Mouse (Mus musculus) embryonic facial prominence, embryonic 13.5 days (tissue): Measurements from ENCODE around the gene Trim68. TPM values are rescaled to one million over a fixed set of nuclear protein-coding genes. Genes with fewer than 3 reads are reported as not detected.

ENCODE experiments used
- ATAC-seq: fragments of 200-750 bp; cut with Nextera tagmentation; 2 replicates; pipeline ENCODE4 v1.8.0; 2017; ENCODE audit warnings: low read depth; ENCODE audit not compliant: insufficient number of reproducible peaks, insufficient read depth, low FRiP score, low TSS enrichment
- H3K27ac ChIP-seq: fragments of 300-500 bp; sonication (generic); 2 replicates; pipeline ENCODE4 v1.5.1; 2015; ENCODE audit warnings: moderate library complexity, mild to moderate bottlenecking, inconsistent platforms
- H3K27me3 ChIP-seq: fragments of 300-500 bp; sonication (generic); 2 replicates; pipeline ENCODE4 v1.6.1; 2015; ENCODE audit warnings: mild to moderate bottlenecking, inconsistent platforms
- H3K36me3 ChIP-seq: fragments of 300-500 bp; sonication (generic); 2 replicates; pipeline ENCODE4 v1.6.1; 2015; ENCODE audit warnings: mild to moderate bottlenecking, inconsistent platforms
- H3K4me1 ChIP-seq: fragments of 300-500 bp; sonication (generic); 2 replicates; pipeline ENCODE4 v1.6.1; 2015; ENCODE audit warnings: inconsistent platforms
- H3K4me2 ChIP-seq: fragments of 300-500 bp; sonication (generic); 2 replicates; pipeline ENCODE4 v1.6.1; 2015; ENCODE audit warnings: moderate library complexity, mild to moderate bottlenecking, inconsistent platforms
- H3K4me3 ChIP-seq: fragments of 300-500 bp; sonication (generic); 2 replicates; pipeline ENCODE4 v1.5.1; 2015; ENCODE audit warnings: mild to moderate bottlenecking, inconsistent platforms
- H3K9ac ChIP-seq: fragments of 300-500 bp; sonication (generic); 2 replicates; pipeline ENCODE4 v1.6.1; 2015; ENCODE audit warnings: mild to moderate bottlenecking, inconsistent platforms
- H3K9me3 ChIP-seq: fragments of 300-500 bp; sonication (generic); 2 replicates; pipeline ENCODE4 v1.6.1; 2016; ENCODE audit warnings: inconsistent platforms
- WGBS: fragments of 180-500 bp; shearing (Covaris S2); methylation state at CpG from one replicate; pipeline ENCODE4 v1.1.7; 2015; ENCODE audit warnings: mixed read lengths; 5-methylcytosine and 5-hydroxymethylcytosine counted together
- polyA plus RNA-seq: library from polyadenylated mRNA; unstranded; fragments of >200 nt; fragmentation: Nextera tagmentation; extraction: Ambion mirVana; gene quantifications from 2 replicates; pipeline ENCODE4 v1.2.1, GENCODE M21; 2015

The Trim68 gene
- 16.6 and 18.6 TPM in 2 replicates for polyA plus RNA-seq

- Histone ChIP-seq H3K4me2 (peak within 1 kb of the TSS; percentile 69), H3K27ac (peak within 1 kb of the TSS; percentile 81), H3K9me3 (no peaks in the 10 kb centered on the region), H3K4me3 (peak within 1 kb of the TSS; percentile 68), H3K27me3 (no peaks in the 10 kb centered on the region), H3K36me3 (peaks cover 7% of the 10 kb centered on the region; the same call in 1 of the 2 replicates), H3K9ac (peak within 1 kb of the TSS; percentile 81), H3K4me1 (no peaks in the 10 kb centered on the region)
- 0% methylated on average over 40 of the region's 40 CpGs for WGBS
- peak; percentile 99 for ATAC-seq
These were observed at the start of gene Trim68 for GRCm38 (mm10) chr7:102686944-102687501. Gene Trim68 (minus strand): TSS chr7:102687327.

- Histone ChIP-seq H3K4me1 (no peaks in the 10 kb centered on the region), H3K4me2 (no peak overlapping the region), H3K27me3 (no peaks in the 10 kb centered on the region), H3K4me3 (no peak overlapping the region), H3K9me3 (no peaks in the 10 kb centered on the region), H3K27ac (no peak overlapping the region), H3K36me3 (no peaks in the 10 kb centered on the region), H3K9ac (no peak overlapping the region)
- WGBS: 74% methylated on average over 1 of the region's 1 CpGs
- no peak; the same call in 1 of the 2 replicates for ATAC-seq
These were observed 46.7 kb upstream of the Trim68 start for GRCm38 (mm10) chr7:102733793-102734192.

DNA sequence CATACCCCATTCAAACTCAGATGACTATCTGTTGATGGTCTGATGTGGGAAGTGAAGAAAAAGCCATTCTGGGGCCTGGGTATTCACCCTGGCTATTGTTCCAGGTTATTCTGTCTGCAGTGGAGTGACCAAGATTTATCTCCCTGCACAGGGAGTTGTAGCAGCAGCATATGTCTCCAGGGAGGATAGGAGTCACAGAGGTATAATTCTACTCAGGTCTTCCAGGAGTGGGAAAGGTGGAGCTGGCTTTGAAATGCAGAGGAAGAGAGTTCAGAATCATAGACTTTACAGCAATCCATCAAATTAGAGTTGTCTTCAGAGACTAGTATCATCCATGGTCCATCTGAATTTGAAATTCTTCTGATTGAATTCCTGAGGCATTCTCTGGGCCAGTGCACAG is 40.3 kb upstream of the Trim68 start, which contains the start of gene Olfr559:
Olfr559 (minus strand) TSS at position 101 of the 400 bp plus-strand sequence.
- Histone ChIP-seq H3K27me3 (no peaks in the 10 kb centered on the region), H3K9me3 (no peaks in the 10 kb centered on the region), H3K4me3 (no peak within 1 kb of the TSS), H3K4me2 (no peak within 1 kb of the TSS), H3K9ac (no peak within 1 kb of the TSS), H3K27ac (no peak within 1 kb of the TSS), H3K36me3 (no peaks in the 10 kb centered on the region), H3K4me1 (no peaks in the 10 kb centered on the region)
- ATAC-seq: no peak

DNA sequence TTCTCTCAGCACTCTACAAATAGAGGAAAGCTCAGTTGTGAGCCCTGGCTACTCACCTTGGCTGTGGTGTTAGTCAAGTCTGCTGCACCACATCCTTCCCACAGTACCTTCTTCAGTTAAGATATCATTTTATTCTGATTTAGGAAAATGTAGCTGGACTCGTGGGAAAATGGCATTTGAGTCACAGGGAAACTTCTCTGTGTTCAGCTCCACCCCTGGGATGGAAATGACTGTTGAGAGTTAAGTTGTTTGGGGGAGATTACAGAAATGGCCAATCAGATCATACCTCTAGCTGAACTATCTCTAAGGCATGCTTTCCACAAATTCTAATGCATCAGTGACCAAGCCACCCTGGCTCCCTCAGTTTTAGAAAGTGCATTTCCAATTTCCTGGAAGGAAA is 31.8 kb upstream of the Trim68 start, which contains the start of gene Olfr33:
Olfr33 (minus strand) TSS at position 101 of the 400 bp plus-strand sequence.
- Histone ChIP-seq H3K9me3 (no peaks in the 10 kb centered on the region), H3K9ac (no peak within 1 kb of the TSS), H3K4me2 (no peak within 1 kb of the TSS), H3K36me3 (no peaks in the 10 kb centered on the region), H3K4me3 (no peak within 1 kb of the TSS), H3K27me3 (no peaks in the 10 kb centered on the region), H3K27ac (no peak within 1 kb of the TSS), H3K4me1 (no peaks in the 10 kb centered on the region)
- WGBS: 45% methylated on average over 1 of the region's 1 CpGs
- ATAC-seq: no peak

GRCm38 (mm10) chr7:102701915-102702314 is 14.8 kb upstream of the Trim68 start, which contains the start of gene Olfr558:
Gene Olfr558 (plus strand): TSS chr7:102702215.
- H3K4me3 ChIP-seq: no peak within 1 kb of the TSS
- H3K9me3 ChIP-seq: no peaks in the 10 kb centered on the region
- H3K9ac ChIP-seq: no peak within 1 kb of the TSS
- H3K27ac ChIP-seq: no peak within 1 kb of the TSS
- no peak within 1 kb of the TSS for H3K4me2 ChIP-seq
- H3K36me3 ChIP-seq: no peaks in the 10 kb centered on the region
- no peaks in the 10 kb centered on the region for H3K4me1 ChIP-seq
- no peaks in the 10 kb centered on the region for H3K27me3 ChIP-seq
- ATAC-seq: no peak

DNA sequence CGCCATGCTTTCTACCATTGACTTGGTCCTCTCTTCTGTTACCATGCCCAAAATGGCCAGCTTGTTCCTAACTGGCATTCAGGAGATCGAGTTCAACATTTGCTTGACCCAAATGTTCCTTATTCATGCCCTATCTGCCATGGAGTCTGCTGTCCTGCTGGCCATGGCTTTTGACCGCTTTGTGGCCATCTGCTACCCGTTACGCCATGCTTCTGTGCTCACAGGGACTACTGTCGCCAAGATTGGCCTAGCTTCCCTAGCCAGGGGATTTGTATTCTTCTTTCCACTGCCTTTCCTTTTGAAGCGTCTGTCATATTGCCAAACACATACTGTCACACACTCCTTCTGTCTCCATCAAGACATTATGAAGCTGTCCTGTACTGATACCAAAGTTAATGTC is 11.3 kb upstream of the Trim68 start:
- Histone ChIP-seq H3K9me3 (no peaks in the 10 kb centered on the region), H3K9ac (no peak overlapping the region), H3K27me3 (no peaks in the 10 kb centered on the region), H3K4me1 (no peaks in the 10 kb centered on the region), H3K4me2 (no peak overlapping the region), H3K4me3 (no peak overlapping the region), H3K36me3 (no peaks in the 10 kb centered on the region), H3K27ac (no peak overlapping the region)
- no peak for ATAC-seq
- WGBS: 87% methylated on average over 7 of the region's 7 CpGs

DNA sequence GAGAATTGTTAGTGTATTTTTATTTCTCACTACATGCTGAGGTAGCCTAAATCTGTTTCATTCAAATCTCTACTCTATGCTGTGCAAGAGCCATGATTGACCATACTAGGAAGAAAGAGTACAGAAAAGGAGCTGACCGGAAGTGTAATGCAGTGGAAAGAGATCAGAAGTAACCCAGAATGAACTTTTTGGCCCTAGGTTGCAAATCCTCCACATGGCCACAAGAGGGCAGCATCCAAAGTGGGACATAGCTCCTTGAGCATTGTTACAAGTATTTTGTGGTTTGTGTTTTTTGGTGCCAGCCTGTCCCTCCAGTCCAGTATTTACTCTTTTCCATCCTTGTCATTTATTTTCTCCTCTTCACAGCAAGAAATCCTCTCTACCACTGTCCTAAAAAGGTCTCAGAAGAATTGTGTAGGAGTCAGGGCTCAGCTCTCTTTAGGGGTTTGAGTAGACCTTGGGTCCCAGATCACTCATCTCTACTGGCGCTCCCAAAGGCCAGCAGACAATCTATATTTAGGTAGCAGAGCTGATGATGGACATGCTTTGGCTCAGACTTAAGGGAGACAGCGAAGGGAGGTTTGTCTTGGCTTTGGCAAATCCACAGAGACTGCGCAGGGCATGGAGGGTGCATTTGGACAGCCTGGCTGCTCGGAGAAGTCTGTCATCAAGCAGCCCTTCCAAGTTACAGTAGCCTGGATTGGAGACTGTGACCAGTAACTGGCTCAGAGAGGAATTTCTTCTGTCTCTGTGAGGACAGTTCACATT is 8.4 kb upstream of the Trim68 start, which contains the start of gene Olfr557:
Olfr557 (plus strand) TSS at position 553 of the 768 bp plus-strand sequence.
- H3K9me3 ChIP-seq: no peaks in the 10 kb centered on the region
- H3K9ac ChIP-seq: no peak within 1 kb of the TSS
- 76% methylated on average over 5 of the region's 5 CpGs for whole genome bisulfite sequencing
- no peaks in the 10 kb centered on the region for H3K4me1 ChIP-seq
- no peak for ATAC-seq
- no peaks in the 10 kb centered on the region for H3K36me3 ChIP-seq
- H3K27me3 ChIP-seq: no peaks in the 10 kb centered on the region
- no peak within 1 kb of the TSS for H3K4me3 ChIP-seq
- H3K27ac ChIP-seq: no peak within 1 kb of the TSS
- H3K4me2 ChIP-seq: no peak within 1 kb of the TSS

- Histone ChIP-seq H3K27ac (no peak overlapping the region), H3K9ac (no peak overlapping the region), H3K36me3 (peaks cover 16% of the 10 kb centered on the region), H3K27me3 (no peaks in the 10 kb centered on the region), H3K4me1 (no peaks in the 10 kb centered on the region), H3K9me3 (no peaks in the 10 kb centered on the region), H3K4me3 (no peak overlapping the region), H3K4me2 (no peak overlapping the region)
- 93% methylated on average over 1 of the region's 1 CpGs for WGBS
- ATAC-seq: no peak
These were observed 5.2 kb downstream of the Trim68 start for GRCm38 (mm10) chr7:102681916-102682315.

- no peaks in the 10 kb centered on the region for H3K27me3 ChIP-seq
- no peaks in the 10 kb centered on the region for H3K4me1 ChIP-seq
- H3K4me2 ChIP-seq: no peak overlapping the region
- H3K9me3 ChIP-seq: no peaks in the 10 kb centered on the region
- H3K27ac ChIP-seq: no peak overlapping the region
- peaks cover 5% of the 10 kb centered on the region for H3K36me3 ChIP-seq
- ATAC-seq: no peak
- H3K9ac ChIP-seq: no peak overlapping the region
- H3K4me3 ChIP-seq: no peak overlapping the region
- WGBS: 81% methylated on average over 2 of the region's 2 CpGs
These were observed 10.9 kb downstream of the Trim68 start for GRCm38 (mm10) chr7:102676225-102676624.

- Histone ChIP-seq H3K4me1 (no peaks in the 10 kb centered on the region), H3K27ac (no peak overlapping the region), H3K36me3 (no peaks in the 10 kb centered on the region), H3K9ac (no peak overlapping the region), H3K27me3 (no peaks in the 10 kb centered on the region), H3K4me2 (no peak overlapping the region), H3K9me3 (no peaks in the 10 kb centered on the region), H3K4me3 (no peak overlapping the region)
- 37% methylated on average over 2 of the region's 2 CpGs for WGBS
- no peak for ATAC-seq
These were observed 21.7 kb downstream of the Trim68 start for GRCm38 (mm10) chr7:102665378-102665777.

DNA sequence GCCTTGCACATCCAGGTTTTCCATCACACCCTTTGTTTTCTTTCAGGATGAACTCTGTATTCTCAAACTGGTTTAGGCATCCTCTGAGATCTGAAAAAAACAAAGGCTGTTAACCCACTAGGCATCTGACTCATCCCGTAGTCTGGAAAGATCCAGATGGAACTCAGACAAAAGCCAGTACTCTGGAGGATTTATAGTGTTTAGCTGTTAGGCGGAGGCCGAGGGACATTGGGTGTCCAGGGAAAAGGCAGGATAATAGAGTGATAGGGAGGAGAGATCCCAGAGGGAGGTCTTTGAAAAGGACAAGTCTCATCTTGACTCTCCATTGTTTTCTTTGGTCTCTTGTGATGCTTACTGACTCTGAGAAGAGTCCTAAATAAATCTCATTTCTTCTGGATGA is 22.5 kb downstream of the Trim68 start, which contains the start of gene Olfr556:
Olfr556 (plus strand) TSS at position 301 of the 400 bp plus-strand sequence.
- H3K9ac ChIP-seq: no peak within 1 kb of the TSS
- ATAC-seq: no peak

DNA sequence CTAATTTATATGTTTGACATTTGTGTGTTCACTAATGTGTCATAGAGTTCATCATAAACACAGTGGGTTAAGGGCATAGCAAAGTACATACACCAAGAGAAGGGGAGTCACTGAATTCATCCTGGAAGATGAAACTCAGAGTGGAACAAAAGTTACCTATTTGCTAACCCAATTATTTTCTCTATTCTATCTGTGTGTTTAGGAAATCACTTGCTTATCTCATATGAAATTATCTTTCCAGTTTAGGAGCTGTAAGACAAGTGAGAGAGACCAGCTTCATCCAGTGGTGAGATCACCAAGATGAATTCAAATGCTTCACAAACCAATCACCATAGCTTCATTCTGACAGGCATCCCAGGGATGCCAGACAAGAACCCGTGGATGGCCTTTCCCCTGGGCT is 28.6 kb downstream of the Trim68 start, which contains the start of gene Olfr555:
Olfr555 (plus strand) TSS at position 301 of the 400 bp plus-strand sequence.
- no peak for ATAC-seq
- 83% methylated on average over 1 of the region's 1 CpGs for WGBS
- H3K27me3 ChIP-seq: no peaks in the 10 kb centered on the region
- H3K9me3 ChIP-seq: no peaks in the 10 kb centered on the region
- H3K27ac ChIP-seq: no peak within 1 kb of the TSS
- H3K9ac ChIP-seq: no peak within 1 kb of the TSS
- no peak within 1 kb of the TSS for H3K4me2 ChIP-seq
- H3K4me3 ChIP-seq: no peak within 1 kb of the TSS
- H3K4me1 ChIP-seq: no peaks in the 10 kb centered on the region
- no peaks in the 10 kb centered on the region for H3K36me3 ChIP-seq

More for the DNA sequence above, 22.5 kb downstream of the Trim68 start, which contains the start of gene Olfr556:
- no peak within 1 kb of the TSS for H3K4me2 ChIP-seq
- H3K27me3 ChIP-seq: no peaks in the 10 kb centered on the region
- no peak within 1 kb of the TSS for H3K27ac ChIP-seq
- no peaks in the 10 kb centered on the region for H3K4me1 ChIP-seq
- H3K4me3 ChIP-seq: no peak within 1 kb of the TSS
- WGBS: 61% methylated on average over 3 of the region's 3 CpGs
- H3K9me3 ChIP-seq: no peaks in the 10 kb centered on the region
- no peaks in the 10 kb centered on the region for H3K36me3 ChIP-seq
